Mouse (Mus musculus) megakaryocyte, embryonic 14.5 days (primary cell): ENCODE data around the gene Hk3.

Source experiments
- FLI1 ChIP-seq: IDR thresholded peaks from 2 replicates; pipeline ENCODE4 v1.6.1; 2012; ENCODE audit warnings: low read length, inconsistent platforms, mixed read lengths
- GATA1 ChIP-seq: IDR thresholded peaks from 3 replicates; pipeline ENCODE4 v1.6.1; 2012; ENCODE audit warnings: mixed read lengths, low read length, inconsistent platforms, borderline replicate concordance

GRCm38 (mm10) chr13:55058042-55058441 is 36.9 kb upstream of the Hk3 start:
- TF ChIP-seq GATA1 = no peak
- no peak for TF ChIP-seq FLI1
